Mouse (Mus musculus): ENCODE data around the gene Atxn1l. TPM values are rescaled to one million over a fixed set of nuclear protein-coding genes. Genes with fewer than 3 reads are reported as not detected.

Atxn1l gene
- polyA plus RNA-seq, 1 experiment, result 15.4 TPM

Other genes starting within 250 kb of the Atxn1l start
- 0.11 and 0.26 TPM in 2 replicates for gene Pmfbp1, start 243.7 kb downstream of the Atxn1l start, polyA plus RNA-seq (2012; rRNA removed)
- 20.1 and 20.4 TPM in 2 replicates for gene Dhx38, start 171.9 kb downstream of the Atxn1l start, polyA plus RNA-seq (2012; rRNA removed)
- gene Txnl4b, start 171.8 kb downstream of the Atxn1l start, polyA plus RNA-seq (2012; rRNA removed), result 12.5 and 15.4 TPM in 2 replicates
- 0.15 and 0.30 TPM in 2 replicates for gene Hp, start 158.6 kb downstream of the Atxn1l start, polyA plus RNA-seq (2012; rRNA removed)
- gene Dhodh, start 129.1 kb downstream of the Atxn1l start, polyA plus RNA-seq (2012; rRNA removed), result 24.3 and 25.4 TPM in 2 replicates
- gene Pkd1l3, start 123.2 kb downstream of the Atxn1l start, polyA plus RNA-seq (2012; rRNA removed), result 0.62 and 0.71 TPM in 2 replicates
- gene Ist1, start 44.5 kb downstream of the Atxn1l start, polyA plus RNA-seq (2012; rRNA removed), result 104 and 110 TPM in 2 replicates
- gene Zfp821, start 32.2 kb downstream of the Atxn1l start, polyA plus RNA-seq (2012; rRNA removed), result 53.2 TPM in 2 replicates
- gene Ap1g1, start 40.8 kb upstream of the Atxn1l start, polyA plus RNA-seq (2012; rRNA removed), result 64.4 and 70.2 TPM in 2 replicates
- gene Phlpp2, start 130.8 kb upstream of the Atxn1l start, polyA plus RNA-seq (2012; rRNA removed), result 19.5 and 22.1 TPM in 2 replicates
- 0.16 and 0.38 TPM in 2 replicates for gene Marveld3, start 224.5 kb upstream of the Atxn1l start, polyA plus RNA-seq (2012; rRNA removed)